Mouse (Mus musculus) G1E (cell line): ENCODE data around the gene Nid1.

Source experiments
- CTCF ChIP-seq: IDR thresholded peaks from 2 replicates; pipeline ENCODE4 v1.5.1; 2012; ENCODE audit warnings: low read depth, low read length, inconsistent platforms, mixed read lengths
- TAL1 ChIP-seq: conservative IDR thresholded peaks from 2 replicates; pipeline ENCODE4 v1.6.1; 2012; ENCODE audit warnings: low read depth, low read length, inconsistent platforms, mixed read lengths

DNA sequence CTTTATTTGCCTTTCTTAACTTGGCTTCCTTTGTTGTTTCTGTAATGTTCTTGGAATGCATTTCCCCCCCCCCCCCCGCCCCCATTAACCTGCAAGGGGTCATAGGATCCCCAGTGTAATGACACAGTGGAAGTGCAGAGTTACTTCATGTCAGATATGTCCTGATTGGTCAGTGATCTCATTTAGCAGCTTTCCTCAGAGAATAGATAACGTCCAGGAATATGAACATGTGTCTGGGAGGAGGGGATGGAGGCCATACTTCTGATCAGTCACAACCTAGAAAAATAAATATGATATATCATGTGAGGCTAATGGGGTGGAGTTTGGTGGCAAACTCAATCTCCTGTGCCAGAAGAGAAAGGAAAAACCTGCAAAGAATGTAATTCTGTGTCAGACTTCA is 37.6 kb downstream of the Nid1 start:
- TF ChIP-seq CTCF: no peak
- no peak for TF ChIP-seq TAL1
